Mouse (Mus musculus): Measurements from ENCODE around the gene Pkm. TPM values are rescaled to one million over a fixed set of nuclear protein-coding genes. Genes with fewer than 3 reads are reported as not detected.

Pkm gene
- polyA plus RNA-seq (2014; fragmentation: Nextera tagmentation; extraction: Ambion mirVana), result 1,555 and 1,889 TPM in 2 replicates

DNA sequence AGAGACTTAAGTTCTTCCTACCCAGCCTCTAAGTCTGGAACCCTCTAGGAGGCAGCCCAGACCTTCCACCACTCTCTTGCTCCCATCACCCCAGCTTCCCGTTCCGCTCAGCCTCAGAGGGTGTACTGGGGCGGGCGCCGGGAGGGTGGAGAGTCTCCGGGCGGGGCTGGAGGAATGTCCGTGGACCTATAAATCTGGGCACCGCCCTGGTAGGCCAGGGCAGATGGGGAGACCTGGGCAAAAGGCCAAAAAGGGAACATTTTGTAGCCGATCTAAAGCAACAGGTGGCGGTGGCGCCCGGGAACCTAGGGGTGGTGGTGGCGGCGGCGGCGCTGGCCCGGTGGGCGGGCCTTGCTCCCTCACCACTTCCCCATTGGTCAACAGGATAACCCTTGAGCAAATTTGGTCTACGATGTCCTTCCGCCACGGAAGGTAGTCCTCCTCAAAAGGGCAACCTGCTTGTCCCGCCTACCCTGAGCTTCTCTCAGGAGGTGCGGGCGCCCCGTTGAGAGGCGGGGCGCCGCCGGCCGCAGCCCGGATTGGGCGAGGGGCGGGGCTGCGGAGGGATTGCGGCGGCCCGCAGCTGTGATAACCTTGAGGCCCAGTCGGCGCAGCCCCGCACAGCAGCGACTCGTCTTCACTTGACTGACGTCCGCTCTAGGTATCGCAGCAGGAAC, at the start of gene Pkm:
Gene Pkm, plus strand, starts transcription at position 411 of the 677 bp plus-strand sequence.
- under 1% methylated on average over 46 of the region's 46 CpGs for WGBS (ENCODE audit: insufficient replicate concordance)
- no peaks in the 10 kb centered on the region for H3K36me3 ChIP-seq (ENCODE audit: control insufficient read depth, insufficient read depth, low read length)
- no peaks in the 10 kb centered on the region for H3K27me3 ChIP-seq (ENCODE audit: control insufficient read depth, insufficient read depth, low read length)
- peak; percentile 87 for ATAC-seq (replicated peaks; ENCODE audit: insufficient number of reproducible peaks, low FRiP score, low TSS enrichment)
- H3K4me1 ChIP-seq (ENCODE audit: control insufficient read depth, insufficient read depth, low read length), result peaks cover 25% of the 10 kb centered on the region
- peak within 1 kb of the TSS; percentile 98 for H3K27ac ChIP-seq (ENCODE audit: low read depth, low read length)
- H3K9ac ChIP-seq (ENCODE audit: low read depth, low read length), result peak within 1 kb of the TSS; percentile 89
- H3K4me2 ChIP-seq, result peak within 1 kb of the TSS; percentile 76
- H3K4me3 ChIP-seq (ENCODE audit: low read depth, low read length), result peak within 1 kb of the TSS; percentile 95
- no peaks in the 10 kb centered on the region for H3K9me3 ChIP-seq (replicated peaks; ENCODE audit: control insufficient read depth, low read length)

DNA sequence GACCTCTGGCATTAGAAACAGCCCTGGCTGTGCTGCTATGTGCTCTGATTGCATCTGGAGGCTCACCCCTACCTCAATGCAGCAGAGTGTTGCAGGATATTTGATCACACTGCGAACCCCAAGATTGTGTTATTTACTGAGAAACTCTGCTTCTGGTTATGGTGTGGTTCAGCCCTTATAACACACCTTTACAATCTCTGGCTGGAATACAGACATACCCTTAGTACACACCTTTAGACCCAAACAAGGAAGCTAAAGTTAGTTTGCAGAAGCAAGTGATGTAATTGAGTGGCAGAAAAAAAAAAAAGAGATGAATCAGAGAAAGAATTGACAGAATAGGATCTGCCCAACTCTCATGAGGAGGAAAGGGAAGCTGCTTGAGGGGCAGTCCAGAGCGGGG, 45.2 kb upstream of the Pkm start:
- no peak overlapping the region for H3K9ac ChIP-seq (ENCODE audit: low read depth, low read length)
- WGBS (ENCODE audit: insufficient replicate concordance), result 81% methylated on average over 2 of the region's 2 CpGs
- H3K4me3 ChIP-seq (ENCODE audit: low read depth, low read length), result no peak overlapping the region

DNA sequence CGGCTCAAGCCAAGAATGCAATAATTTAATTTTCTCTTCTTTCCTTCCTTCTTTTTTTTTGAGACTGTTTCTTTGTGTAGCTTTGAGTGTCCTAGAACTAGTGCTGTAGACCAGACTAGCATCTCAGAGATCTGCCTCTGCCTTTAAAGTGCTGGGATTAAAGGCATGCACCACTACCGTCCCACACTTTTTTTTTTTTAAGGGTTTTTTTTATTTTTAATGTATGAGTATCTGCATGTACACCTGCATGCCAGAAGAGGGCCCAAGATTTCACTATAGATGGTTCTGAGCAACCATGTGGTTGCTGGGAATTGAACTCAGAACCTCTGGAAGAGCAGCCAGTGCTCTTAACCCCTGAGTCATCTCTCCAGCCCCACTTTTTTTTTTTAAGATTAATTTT, 40.4 kb upstream of the Pkm start:
- Histone ChIP-seq H3K9ac (ENCODE audit: low read depth, low read length) (no peak overlapping the region), H3K27ac (ENCODE audit: low read depth, low read length) (no peak overlapping the region), H3K27me3 (ENCODE audit: control insufficient read depth, insufficient read depth, low read length) (no peaks in the 10 kb centered on the region), H3K4me2 (no peak overlapping the region), H3K9me3 (replicated peaks; ENCODE audit: control insufficient read depth, low read length) (no peaks in the 10 kb centered on the region), H3K36me3 (ENCODE audit: control insufficient read depth, insufficient read depth, low read length) (no peaks in the 10 kb centered on the region), H3K4me1 (ENCODE audit: control insufficient read depth, insufficient read depth, low read length) (peaks cover 4% of the 10 kb centered on the region; the same call in 1 of the 2 replicates), H3K4me3 (ENCODE audit: low read depth, low read length) (no peak overlapping the region)
- ATAC-seq (replicated peaks; ENCODE audit: insufficient number of reproducible peaks, low FRiP score, low TSS enrichment), result no peak
- WGBS (ENCODE audit: insufficient replicate concordance), result 91% methylated on average over 2 of the region's 2 CpGs

More for the DNA sequence above, 45.2 kb upstream of the Pkm start:
- Histone ChIP-seq H3K27ac (ENCODE audit: low read depth, low read length) (no peak overlapping the region), H3K27me3 (ENCODE audit: control insufficient read depth, insufficient read depth, low read length) (no peaks in the 10 kb centered on the region), H3K36me3 (ENCODE audit: control insufficient read depth, insufficient read depth, low read length) (no peaks in the 10 kb centered on the region), H3K4me1 (ENCODE audit: control insufficient read depth, insufficient read depth, low read length) (no peaks in the 10 kb centered on the region), H3K4me2 (no peak overlapping the region), H3K9me3 (replicated peaks; ENCODE audit: control insufficient read depth, low read length) (no peaks in the 10 kb centered on the region)
- ATAC-seq (replicated peaks; ENCODE audit: insufficient number of reproducible peaks, low FRiP score, low TSS enrichment), result no peak

DNA sequence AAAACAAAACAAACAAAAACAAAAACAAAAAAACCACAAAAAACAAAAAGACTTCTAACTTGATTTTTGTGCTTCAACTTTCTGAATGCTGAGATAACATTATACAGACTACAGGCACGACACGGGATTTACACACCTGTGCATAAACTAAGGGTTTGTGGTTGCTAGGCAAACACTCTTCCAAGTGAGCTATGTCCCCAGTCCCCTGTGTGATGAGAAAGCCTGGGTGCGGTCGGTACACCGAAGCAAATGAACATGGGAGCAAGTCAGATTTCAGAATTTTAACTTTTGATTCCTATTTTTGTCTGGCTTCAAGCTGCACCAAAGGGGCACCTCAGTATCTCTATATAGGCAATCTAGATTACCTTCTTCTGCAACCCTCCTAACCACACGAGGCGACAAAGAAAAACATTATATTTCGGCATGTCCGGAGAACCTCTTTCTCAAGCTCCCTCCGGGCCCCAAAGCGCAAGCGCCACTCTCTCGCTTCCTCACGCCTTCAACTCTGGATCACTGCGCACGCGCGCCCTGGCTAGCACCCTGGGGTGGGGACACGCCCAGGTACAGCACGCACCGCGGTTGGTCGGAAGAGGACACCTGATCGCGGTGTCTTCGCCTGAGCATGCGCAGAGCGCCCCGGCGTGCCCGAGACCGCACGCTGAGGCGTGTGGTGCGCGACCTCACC, 39.4 kb upstream of the Pkm start, which contains the start of gene Parp6:
Gene Parp6, plus strand, starts transcription at position 663 of the 685 bp plus-strand sequence.
- Histone ChIP-seq H3K4me1 (ENCODE audit: control insufficient read depth, insufficient read depth, low read length) (peaks cover 4% of the 10 kb centered on the region; the same call in 1 of the 2 replicates), H3K9ac (ENCODE audit: low read depth, low read length) (peak within 1 kb of the TSS; percentile 95), H3K27ac (ENCODE audit: low read depth, low read length) (peak within 1 kb of the TSS; percentile 95), H3K4me3 (ENCODE audit: low read depth, low read length) (peak within 1 kb of the TSS; percentile 92), H3K27me3 (ENCODE audit: control insufficient read depth, insufficient read depth, low read length) (no peaks in the 10 kb centered on the region), H3K4me2 (peak within 1 kb of the TSS; percentile 78), H3K9me3 (replicated peaks; ENCODE audit: control insufficient read depth, low read length) (no peaks in the 10 kb centered on the region), H3K36me3 (ENCODE audit: control insufficient read depth, insufficient read depth, low read length) (no peaks in the 10 kb centered on the region)
- WGBS (ENCODE audit: insufficient replicate concordance), result 1% methylated on average over 35 of the region's 36 CpGs
- ATAC-seq (replicated peaks; ENCODE audit: insufficient number of reproducible peaks, low FRiP score, low TSS enrichment), result peak; percentile 100

DNA sequence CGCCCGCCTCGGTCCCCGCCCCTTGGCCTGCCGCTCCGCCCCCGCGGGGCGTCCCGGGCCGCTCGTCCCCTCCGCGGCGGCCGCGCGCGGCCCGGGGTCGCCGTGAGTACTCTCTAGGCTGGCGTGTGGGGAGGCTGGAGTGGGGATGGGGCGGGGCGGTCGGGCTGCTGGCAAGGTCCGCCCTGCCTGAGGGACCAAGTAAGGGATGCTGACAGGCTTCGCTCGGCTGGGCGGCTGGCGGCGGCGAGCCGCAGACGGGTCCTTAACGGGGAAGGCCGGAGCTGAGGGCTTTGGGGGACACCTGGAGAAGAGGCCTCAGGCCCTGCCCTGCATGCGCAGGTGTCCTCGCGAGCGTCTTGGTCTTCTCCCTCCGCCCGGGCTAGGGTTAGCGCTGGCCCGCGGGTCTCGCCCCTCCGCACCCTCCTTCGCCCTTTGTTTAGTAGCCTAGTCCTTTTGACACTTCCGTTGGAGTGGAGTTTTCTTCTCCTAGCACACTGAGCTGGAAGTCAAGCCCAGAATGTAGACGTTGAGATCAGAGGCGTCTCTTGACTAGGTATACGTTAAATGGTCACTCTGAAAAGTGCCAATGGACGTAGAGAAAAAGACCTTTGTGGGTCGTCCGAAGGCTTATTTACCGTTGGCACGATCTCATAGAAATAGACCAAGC, 38.7 kb upstream of the Pkm start:
- ATAC-seq (replicated peaks; ENCODE audit: insufficient number of reproducible peaks, low FRiP score, low TSS enrichment), result no peak
- peaks cover 4% of the 10 kb centered on the region; the same call in 1 of the 2 replicates for H3K4me1 ChIP-seq (ENCODE audit: control insufficient read depth, insufficient read depth, low read length)
- no peaks in the 10 kb centered on the region for H3K36me3 ChIP-seq (ENCODE audit: control insufficient read depth, insufficient read depth, low read length)
- no peaks in the 10 kb centered on the region for H3K9me3 ChIP-seq (replicated peaks; ENCODE audit: control insufficient read depth, low read length)
- H3K4me2 ChIP-seq, result peak overlapping the region; percentile 78
- H3K27ac ChIP-seq (ENCODE audit: low read depth, low read length), result peak overlapping the region; percentile 95
- under 1% methylated on average over 37 of the region's 58 CpGs for WGBS (ENCODE audit: insufficient replicate concordance)
- no peaks in the 10 kb centered on the region for H3K27me3 ChIP-seq (ENCODE audit: control insufficient read depth, insufficient read depth, low read length)
- H3K9ac ChIP-seq (ENCODE audit: low read depth, low read length), result peak overlapping the region; percentile 95
- H3K4me3 ChIP-seq (ENCODE audit: low read depth, low read length), result peak overlapping the region; percentile 92

DNA sequence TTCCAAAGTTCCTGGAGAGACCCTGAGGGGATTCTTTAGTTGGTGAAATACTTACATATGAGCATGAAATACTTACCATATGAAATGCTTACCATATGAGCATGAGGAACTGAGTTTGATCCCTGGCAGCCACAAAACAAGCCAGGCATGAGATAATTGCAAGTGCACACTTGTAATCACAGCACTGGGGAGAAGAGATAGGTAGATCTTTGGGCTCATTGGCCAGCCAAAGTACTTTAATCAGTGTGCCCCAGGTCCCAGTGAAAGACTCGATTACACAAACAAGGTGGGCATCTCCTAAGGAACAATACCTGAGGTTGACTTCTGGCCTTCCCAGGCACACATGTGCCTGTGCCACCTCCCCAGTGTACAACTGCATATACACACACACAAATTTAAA, 17.8 kb upstream of the Pkm start:
- Histone ChIP-seq H3K9me3 (replicated peaks; ENCODE audit: control insufficient read depth, low read length) (no peaks in the 10 kb centered on the region), H3K27ac (ENCODE audit: low read depth, low read length) (no peak overlapping the region), H3K36me3 (ENCODE audit: control insufficient read depth, insufficient read depth, low read length) (peaks cover 18% of the 10 kb centered on the region), H3K4me3 (ENCODE audit: low read depth, low read length) (no peak overlapping the region), H3K9ac (ENCODE audit: low read depth, low read length) (no peak overlapping the region), H3K4me2 (no peak overlapping the region), H3K27me3 (ENCODE audit: control insufficient read depth, insufficient read depth, low read length) (no peaks in the 10 kb centered on the region), H3K4me1 (ENCODE audit: control insufficient read depth, insufficient read depth, low read length) (no peaks in the 10 kb centered on the region)
- ATAC-seq (replicated peaks; ENCODE audit: insufficient number of reproducible peaks, low FRiP score, low TSS enrichment), result no peak
- WGBS (ENCODE audit: insufficient replicate concordance), result 84% methylated on average over 1 of the region's 1 CpGs

DNA sequence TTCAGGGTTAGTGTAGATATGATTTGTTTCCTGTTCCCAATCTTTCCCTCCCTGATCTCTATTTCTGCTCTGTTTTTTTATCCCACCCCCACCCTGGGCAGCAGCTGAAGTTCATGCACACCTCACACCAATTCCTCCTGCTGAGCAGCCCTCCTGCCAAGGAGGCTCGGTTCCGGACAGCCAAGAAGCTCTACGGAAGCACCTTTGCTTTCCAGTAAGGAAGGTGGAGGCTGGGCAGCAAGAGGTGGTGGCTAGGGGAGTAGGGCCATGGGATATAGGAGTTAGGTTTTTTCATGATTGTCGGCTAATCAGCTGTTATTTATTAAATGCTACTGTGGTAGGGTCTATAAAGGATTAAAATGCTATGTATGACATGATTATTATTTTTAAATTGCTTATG, 16.2 kb upstream of the Pkm start:
- Histone ChIP-seq H3K27ac (ENCODE audit: low read depth, low read length) (no peak overlapping the region), H3K4me3 (ENCODE audit: low read depth, low read length) (no peak overlapping the region), H3K4me2 (no peak overlapping the region), H3K27me3 (ENCODE audit: control insufficient read depth, insufficient read depth, low read length) (no peaks in the 10 kb centered on the region), H3K9ac (ENCODE audit: low read depth, low read length) (no peak overlapping the region), H3K9me3 (replicated peaks; ENCODE audit: control insufficient read depth, low read length) (no peaks in the 10 kb centered on the region), H3K36me3 (ENCODE audit: control insufficient read depth, insufficient read depth, low read length) (peaks cover 14% of the 10 kb centered on the region), H3K4me1 (ENCODE audit: control insufficient read depth, insufficient read depth, low read length) (no peaks in the 10 kb centered on the region)
- no peak for ATAC-seq (replicated peaks; ENCODE audit: insufficient number of reproducible peaks, low FRiP score, low TSS enrichment)
- WGBS (ENCODE audit: insufficient replicate concordance), result 88% methylated on average over 4 of the region's 4 CpGs

DNA sequence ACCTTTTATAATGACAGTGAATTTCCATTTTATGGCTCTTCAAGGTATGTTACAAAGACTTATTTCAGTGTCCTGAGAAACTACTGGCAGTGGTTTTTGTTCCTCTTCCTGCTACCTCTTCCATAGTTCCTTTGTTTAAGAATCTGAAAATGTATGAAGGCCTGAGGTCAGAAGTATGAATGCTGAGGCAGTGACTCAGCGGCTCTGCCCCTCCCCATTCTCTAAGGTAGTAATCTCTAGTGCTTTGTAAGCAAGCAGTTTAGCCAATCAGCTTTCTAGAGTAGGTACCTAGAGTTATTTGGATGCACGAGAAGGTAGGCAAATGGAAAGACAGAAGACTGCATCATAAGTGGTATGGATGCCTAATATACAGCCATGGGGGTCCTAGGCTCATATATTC, 14.8 kb upstream of the Pkm start:
- H3K27ac ChIP-seq (ENCODE audit: low read depth, low read length), result no peak overlapping the region
- ATAC-seq (replicated peaks; ENCODE audit: insufficient number of reproducible peaks, low FRiP score, low TSS enrichment), result no peak
- H3K27me3 ChIP-seq (ENCODE audit: control insufficient read depth, insufficient read depth, low read length), result no peaks in the 10 kb centered on the region
- H3K9ac ChIP-seq (ENCODE audit: low read depth, low read length), result no peak overlapping the region
- no peaks in the 10 kb centered on the region for H3K9me3 ChIP-seq (replicated peaks; ENCODE audit: control insufficient read depth, low read length)
- no peak overlapping the region for H3K4me2 ChIP-seq
- no peaks in the 10 kb centered on the region for H3K4me1 ChIP-seq (ENCODE audit: control insufficient read depth, insufficient read depth, low read length)
- H3K36me3 ChIP-seq (ENCODE audit: control insufficient read depth, insufficient read depth, low read length), result peaks cover 11% of the 10 kb centered on the region
- 76% methylated on average over 2 of the region's 2 CpGs for WGBS (ENCODE audit: insufficient replicate concordance)
- no peak overlapping the region for H3K4me3 ChIP-seq (ENCODE audit: low read depth, low read length)

Data from heart, embryonic 11.5 days (tissue).